Mouse (Mus musculus) ovary, adult 18-20 months (tissue): ENCODE results near the gene Foxc1.

Experiments
- DNase-seq: peaks from one replicate; pipeline ENCODE4 v3.0.0; 2022; ENCODE audit warnings: low spot score, mixed read lengths

Foxc1 gene

DNA sequence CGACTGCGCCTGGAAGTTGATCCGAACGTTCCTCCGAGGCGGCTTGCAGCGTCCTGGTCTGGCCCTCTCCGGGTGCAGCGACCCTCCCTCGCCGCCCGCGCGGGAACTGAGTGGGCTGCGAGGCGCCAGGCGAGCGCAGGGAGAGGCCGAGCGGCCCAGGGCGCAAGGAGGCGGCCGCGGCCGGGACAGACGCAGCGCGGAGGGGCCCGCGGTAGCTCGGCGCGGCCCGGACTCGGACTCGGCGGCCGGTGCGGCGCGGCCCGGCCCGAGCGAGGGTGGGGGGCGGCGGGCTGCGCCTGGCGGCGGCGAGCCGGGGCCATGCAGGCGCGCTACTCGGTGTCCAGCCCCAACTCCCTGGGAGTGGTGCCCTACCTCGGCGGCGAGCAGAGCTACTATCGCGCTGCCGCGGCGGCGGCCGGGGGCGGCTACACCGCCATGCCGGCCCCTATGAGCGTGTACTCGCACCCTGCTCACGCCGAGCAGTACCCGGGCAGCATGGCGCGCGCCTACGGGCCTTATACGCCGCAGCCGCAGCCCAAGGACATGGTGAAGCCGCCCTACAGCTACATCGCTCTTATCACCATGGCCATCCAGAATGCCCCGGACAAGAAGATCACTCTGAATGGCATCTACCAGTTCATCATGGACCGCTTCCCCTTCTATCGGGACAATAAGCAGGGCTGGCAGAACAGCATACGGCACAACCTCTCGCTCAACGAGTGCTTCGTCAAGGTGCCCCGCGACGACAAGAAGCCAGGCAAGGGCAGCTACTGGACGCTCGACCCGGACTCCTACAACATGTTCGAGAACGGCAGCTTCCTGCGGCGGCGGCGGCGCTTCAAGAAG, 680 bp downstream of the Foxc1 start:
- DNase-seq: no peak

- DNase-seq: no peak
These were observed 1.3 kb downstream of the Foxc1 start for GRCm38 (mm10) chr13:31807736-31808115.

GRCm38 (mm10) chr13:31808116-31808803, 1.8 kb downstream of the Foxc1 start:
- no peak for DNase-seq

DNA sequence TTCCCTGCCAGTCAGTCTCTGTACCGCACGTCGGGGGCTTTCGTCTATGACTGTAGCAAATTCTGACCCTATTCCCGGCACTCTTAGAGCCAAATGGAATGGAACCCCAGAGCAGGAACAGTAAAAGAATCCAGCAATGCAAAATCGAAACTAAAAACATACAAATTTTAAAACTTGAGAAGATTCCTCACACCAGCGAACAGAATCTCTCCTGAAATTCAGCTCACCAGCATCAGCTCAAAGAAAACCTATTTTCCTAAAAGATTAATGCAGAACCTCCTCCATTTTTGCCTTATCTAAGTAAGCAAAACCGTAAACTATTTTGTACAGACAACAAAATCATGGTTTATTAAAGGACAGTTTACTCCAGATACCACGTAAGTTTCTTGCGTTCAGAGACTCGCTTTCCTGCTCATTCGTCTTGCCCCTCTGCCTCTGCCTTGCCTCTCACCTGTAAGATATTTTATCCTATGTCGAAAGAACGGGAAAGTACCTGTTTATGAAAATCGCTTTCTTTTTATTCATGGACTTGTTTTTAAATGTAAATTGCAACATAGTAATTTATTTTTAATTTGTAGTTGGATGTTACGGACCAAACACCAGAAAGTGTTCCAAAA, 2.5 kb downstream of the Foxc1 start:
- no peak for DNase-seq

DNA sequence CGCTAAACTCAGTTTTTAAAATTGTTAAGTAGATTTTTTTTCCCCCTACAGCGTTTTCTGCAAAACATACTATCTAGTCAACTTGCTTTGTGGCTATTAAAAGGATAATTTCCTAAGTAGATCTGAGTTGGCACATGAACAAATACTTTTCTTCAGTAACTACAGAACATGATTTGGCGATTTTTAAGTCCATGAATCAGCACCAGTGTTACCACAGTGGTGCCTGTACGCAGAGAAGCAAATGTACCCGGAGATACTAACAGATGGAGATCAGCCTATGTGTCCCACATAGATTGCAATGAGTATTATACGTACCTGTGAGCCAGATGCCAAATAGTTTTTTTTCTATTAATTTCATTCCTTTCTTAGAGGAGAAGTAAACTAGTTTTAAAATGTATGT, 3.3 kb downstream of the Foxc1 start:
- DNase-seq: no peak

DNA sequence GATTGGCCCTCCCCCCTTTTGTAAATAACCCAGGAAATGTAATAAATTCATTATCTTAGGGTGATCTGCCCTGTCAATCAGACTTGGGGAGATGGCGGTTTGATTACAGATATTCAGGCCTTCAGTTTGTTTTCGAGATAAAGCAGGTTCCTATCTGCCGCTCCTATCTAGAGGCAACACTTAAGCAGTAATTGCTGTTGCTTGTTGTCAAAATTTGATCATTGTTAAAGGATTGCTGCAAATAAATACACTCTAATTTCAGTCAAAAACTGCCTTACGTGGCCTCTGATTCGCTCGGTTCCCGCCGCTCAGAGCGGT, 3.9 kb downstream of the Foxc1 start:
- no peak for DNase-seq

DNA sequence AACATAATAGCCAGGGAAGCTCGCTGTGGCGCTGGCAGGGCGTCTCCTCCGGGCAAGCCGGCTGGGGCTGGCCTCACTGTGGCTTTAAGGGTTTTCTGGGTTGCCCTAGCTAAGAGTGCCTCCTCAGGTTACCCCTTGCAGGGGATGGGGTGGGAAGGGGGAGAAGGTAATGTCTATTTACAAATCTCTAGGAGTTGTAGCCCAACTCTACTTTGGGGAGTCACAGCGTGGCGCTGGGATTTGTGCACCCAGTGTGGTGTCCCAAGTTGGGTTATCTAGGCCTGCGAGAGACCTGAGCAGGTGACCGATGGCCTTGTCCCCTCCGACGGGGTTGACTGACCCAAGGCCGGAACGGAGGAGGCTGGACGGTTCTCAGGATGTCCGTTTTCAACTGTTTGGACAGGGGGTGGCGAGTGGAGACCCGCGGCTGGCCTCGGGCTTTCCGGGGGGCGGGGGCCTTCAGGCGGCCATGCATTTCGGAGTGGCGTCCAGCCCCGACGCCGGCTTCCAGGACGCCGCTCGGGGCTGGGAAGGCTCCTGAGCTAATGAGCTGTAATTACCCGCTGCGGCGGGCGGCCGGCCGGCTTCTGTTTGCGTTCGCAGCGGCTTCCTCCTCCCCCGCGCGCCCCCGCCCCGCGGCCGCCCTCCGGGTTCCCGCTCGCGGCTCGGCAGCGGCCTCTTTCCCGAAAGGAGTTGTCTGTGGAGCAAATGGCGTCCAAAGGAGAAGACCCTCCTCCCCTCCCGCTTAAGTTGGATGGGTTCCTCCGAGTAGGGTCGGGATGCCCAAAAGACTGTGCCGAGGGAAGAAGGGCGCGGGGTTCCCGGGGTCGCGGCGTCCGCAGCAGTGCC, 4.5 kb downstream of the Foxc1 start:
- no peak for DNase-seq

GRCm38 (mm10) chr13:31811542-31812021, 5.1 kb downstream of the Foxc1 start:
- DNase-seq: no peak

- DNase-seq: no peak
These were observed 6.3 kb downstream of the Foxc1 start for GRCm38 (mm10) chr13:31812701-31813100.

GRCm38 (mm10) chr13:31815383-31816003, 9.1 kb downstream of the Foxc1 start:
- DNase-seq: no peak

DNA sequence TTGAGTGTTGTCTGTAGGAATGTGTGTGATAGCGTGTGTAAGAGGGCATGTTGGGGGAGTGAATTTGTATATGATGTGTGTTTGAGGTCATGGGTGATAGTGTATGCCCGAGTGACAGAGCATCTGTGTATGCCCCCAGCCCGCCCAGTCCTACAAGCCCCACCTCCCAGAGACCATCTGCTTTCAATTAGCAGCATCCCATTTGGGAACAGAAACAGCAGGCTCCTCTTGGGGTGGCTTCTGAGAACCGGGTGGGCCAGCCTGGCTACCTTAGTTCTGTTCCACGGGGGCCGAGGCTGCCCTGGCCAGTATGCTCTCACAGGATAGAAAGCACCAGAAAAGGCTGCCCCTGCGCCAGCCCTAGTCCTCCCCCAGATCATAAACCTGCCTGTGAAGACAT, 11.9 kb downstream of the Foxc1 start:
- no peak for DNase-seq

GRCm38 (mm10) chr13:31819664-31820405, 13.4 kb downstream of the Foxc1 start:
- no peak for DNase-seq

- peak; percentile 20 for DNase-seq
These were observed 14.2 kb downstream of the Foxc1 start for GRCm38 (mm10) chr13:31820587-31821017.

DNA sequence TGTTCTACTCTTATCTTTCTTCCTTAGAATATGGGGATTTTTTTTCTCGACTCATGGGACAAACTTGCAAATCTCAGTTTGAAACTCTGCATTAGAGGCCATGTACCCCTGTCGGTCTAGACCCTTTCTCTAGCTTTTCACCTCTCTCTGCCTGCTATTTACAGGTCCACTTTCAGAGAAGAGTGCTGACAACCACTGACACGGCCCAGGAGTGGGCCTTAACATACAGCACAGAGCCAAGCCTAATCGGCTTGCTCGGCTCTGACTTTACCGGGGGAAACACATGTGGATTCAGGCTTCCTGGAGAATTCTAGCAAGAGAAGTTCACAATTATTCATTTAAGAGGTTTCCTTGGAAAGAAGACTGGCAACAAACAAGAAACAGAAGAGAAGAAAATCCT, 14.6 kb downstream of the Foxc1 start:
- no peak for DNase-seq

- DNase-seq: no peak
These were observed 16.9 kb downstream of the Foxc1 start for GRCm38 (mm10) chr13:31823316-31823715.

- no peak for DNase-seq
These were observed 18.7 kb downstream of the Foxc1 start for GRCm38 (mm10) chr13:31825180-31825579.

- no peak for DNase-seq
These were observed 20.7 kb downstream of the Foxc1 start for GRCm38 (mm10) chr13:31827160-31827559.

DNA sequence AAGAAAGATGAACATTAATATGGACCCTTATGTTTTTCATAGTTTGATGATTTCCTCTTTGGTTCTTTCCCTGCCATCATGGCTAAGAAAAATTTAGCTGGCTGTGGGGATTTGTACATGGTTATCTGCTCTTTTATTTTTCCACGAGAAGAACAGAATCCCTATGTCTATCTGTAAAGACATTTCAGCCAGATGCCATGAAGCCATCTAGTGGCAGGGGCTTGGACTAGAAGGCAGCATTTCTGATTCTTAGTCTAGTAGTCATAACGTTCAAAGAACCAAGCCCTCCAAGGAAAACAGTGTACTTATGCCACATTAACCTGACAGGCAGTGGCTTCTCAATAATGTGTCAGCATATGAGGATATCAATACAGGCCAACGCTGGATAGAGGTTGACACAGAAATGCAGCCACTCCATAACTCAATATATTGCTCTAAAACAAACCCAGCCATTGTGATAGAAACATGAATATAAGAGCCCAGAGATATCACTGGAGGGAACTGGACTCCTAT, 21.4 kb downstream of the Foxc1 start:
- DNase-seq: no peak

DNA sequence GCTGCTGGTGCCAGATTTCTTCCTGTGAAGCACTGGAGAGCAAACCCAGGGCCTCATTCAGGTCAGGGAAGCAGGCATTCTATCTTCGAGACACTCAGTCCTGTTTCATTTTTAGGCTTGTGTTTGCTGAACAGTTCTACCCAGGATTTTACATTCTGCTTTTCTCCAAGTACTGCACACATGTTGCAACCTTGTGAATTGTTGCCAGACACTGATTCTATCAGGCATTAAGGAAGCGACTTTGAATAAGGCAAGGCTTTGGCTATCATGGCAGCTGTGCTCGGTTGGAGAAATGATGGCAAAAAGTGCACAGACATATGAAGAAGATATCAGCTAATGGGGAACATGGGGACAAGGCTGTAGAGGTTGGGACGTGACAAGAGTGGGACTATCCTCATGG, 22.0 kb downstream of the Foxc1 start:
- DNase-seq: no peak

- no peak for DNase-seq
These were observed 23.9 kb downstream of the Foxc1 start for GRCm38 (mm10) chr13:31830332-31830731.

DNA sequence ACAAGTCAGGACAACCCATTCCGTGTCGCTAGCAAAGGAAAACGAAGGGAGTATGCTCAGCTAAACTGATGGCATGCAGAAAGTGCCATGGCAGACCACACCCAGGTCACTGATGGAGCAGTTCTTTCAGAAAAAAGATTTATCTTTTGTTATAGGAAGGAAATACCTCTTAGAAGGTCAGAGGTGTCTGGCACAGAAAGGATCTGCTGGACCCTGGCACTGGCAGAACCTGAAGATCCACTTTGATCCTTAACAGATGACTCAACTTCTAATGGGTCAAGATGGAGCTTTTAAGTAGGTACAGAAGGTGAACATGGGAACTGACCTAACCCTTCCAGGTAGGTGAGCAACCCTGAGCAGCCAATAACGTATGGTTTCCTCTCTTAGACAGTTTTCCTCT, 29.4 kb downstream of the Foxc1 start:
- DNase-seq: no peak
